Mouse (Mus musculus): Measurements from ENCODE around the gene Tspan14. TPM values are rescaled to one million over a fixed set of nuclear protein-coding genes. Genes with fewer than 3 reads are reported as not detected.

Gene Tspan14
- polyA plus RNA-seq, 1 experiment from 2014 or later: 65.3 TPM

DNA sequence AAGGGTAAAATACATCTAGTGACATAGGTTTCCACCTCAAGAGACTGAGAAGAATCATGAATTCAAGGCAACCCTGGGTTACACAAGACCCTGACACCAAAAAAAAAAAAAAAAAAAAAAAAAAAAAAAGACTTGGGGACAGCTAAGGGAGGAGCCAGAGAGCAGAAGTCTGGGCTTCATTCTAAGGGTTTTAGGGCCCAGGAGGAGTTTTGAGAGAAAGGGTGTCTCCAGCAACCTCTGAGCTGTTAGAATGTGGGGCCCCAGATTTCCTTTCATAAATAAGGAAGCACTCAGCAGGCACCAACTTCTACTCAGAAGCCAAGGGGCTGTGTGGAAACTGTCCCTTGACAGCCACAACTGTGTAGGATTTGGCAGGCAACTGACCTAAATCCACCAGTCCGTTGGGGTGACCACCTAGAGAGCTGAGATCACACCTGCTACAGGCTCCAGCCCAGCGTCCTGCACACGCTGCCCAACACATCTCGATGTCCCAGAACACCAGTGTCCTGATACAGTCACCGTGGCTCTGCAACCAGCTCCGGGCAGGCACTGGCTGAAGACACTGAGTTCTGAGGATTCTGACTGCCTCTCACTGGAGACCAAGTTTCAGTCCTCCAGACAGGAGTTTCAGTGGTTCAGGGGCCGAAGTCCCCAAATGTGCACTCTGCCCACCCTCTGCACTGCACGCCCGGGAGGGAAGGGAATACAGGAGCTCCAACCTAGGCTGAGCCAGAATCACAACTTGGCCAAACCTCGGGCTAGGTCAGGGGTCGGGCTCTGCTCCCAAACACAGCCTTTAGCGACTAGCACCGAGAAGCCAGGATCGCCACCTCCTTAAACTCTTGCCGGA, 875 bp downstream of the Tspan14 start:
- no peaks in the 10 kb centered on the region for H3K9me3 ChIP-seq (ENCODE audit: control insufficient read depth, low read length)
- WGBS: under 1% methylated on average over 15 of the region's 15 CpGs
- H3K4me1 ChIP-seq (replicated peaks; ENCODE audit: control insufficient read depth, insufficient read depth, low read length): peaks cover 40% of the 10 kb centered on the region
- peak overlapping the region; percentile 92 for H3K27ac ChIP-seq (ENCODE audit: low read depth, low read length)
- DNase-seq (ENCODE audit: low spot score): peak; percentile 61
- peak; percentile 7; the same call in 1 of the 2 replicates for ATAC-seq (replicated peaks; ENCODE audit: low FRiP score)
- peak overlapping the region; percentile 70 for H3K4me3 ChIP-seq (ENCODE audit: low read depth, low read length)
- peak overlapping the region; percentile 82 for H3K9ac ChIP-seq (ENCODE audit: low read depth, low read length)
- peak overlapping the region; percentile 66 for H3K4me2 ChIP-seq
- H3K36me3 ChIP-seq (ENCODE audit: control insufficient read depth, insufficient read depth, low read length): no peaks in the 10 kb centered on the region
- no peaks in the 10 kb centered on the region for H3K27me3 ChIP-seq (replicated peaks; ENCODE audit: control insufficient read depth, insufficient read depth, low read length)

DNA sequence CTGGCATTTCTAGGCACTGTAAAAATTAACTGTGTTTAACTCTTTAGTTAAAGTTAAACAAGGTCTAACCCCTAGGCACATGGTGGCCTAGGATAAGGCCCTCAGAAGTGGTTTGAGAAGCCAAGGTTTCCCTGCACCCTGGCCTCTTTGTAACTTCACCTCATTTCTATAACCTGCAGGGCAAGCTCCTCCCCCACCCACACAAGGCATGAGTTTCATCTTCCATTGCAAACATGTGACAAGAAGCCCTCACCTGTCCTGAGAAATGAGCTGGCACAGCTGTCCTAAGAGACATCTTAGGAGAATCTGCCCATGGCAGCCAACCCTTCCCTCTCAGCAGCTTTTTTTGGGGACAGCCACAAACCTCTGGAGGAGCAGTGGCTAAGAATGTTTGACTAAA, 1.7 kb downstream of the Tspan14 start:
- Histone ChIP-seq H3K36me3 (ENCODE audit: control insufficient read depth, insufficient read depth, low read length) (no peaks in the 10 kb centered on the region), H3K9me3 (ENCODE audit: control insufficient read depth, low read length) (no peaks in the 10 kb centered on the region), H3K4me3 (ENCODE audit: low read depth, low read length) (peak overlapping the region; percentile 70), H3K27ac (ENCODE audit: low read depth, low read length) (peak overlapping the region; percentile 6; the same call in 1 of the 2 replicates), H3K4me2 (peak overlapping the region; percentile 66), H3K4me1 (replicated peaks; ENCODE audit: control insufficient read depth, insufficient read depth, low read length) (peaks cover 47% of the 10 kb centered on the region), H3K9ac (ENCODE audit: low read depth, low read length) (peak overlapping the region; percentile 23; the same call in 1 of the 2 replicates), H3K27me3 (replicated peaks; ENCODE audit: control insufficient read depth, insufficient read depth, low read length) (no peaks in the 10 kb centered on the region)
- ATAC-seq (replicated peaks; ENCODE audit: low FRiP score) (no peak), DNase-seq (ENCODE audit: low spot score) (peak; percentile 33)

DNA sequence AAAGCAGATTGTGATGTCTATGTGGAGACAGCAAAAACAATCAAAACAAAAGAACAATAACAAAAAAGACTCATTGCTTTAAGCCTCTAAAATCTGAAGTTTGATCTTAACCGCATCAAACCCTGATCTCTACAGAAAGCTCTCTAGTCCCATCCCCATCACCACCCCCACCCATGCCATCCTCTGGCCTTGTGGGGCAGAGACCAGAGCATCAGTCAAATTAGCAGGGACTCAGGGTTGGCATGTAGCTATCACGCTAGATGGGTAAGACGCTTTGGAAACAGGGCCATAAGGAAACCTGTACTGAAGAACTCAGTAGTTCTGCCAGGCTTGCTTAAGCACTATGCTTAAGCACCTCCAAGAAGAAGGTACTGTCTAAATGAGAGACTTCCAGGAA, 2.4 kb downstream of the Tspan14 start:
- Histone ChIP-seq H3K4me3 (ENCODE audit: low read depth, low read length) (peak overlapping the region; percentile 70; the same call in 1 of the 2 replicates), H3K9ac (ENCODE audit: low read depth, low read length) (no peak overlapping the region), H3K4me1 (replicated peaks; ENCODE audit: control insufficient read depth, insufficient read depth, low read length) (peaks cover 54% of the 10 kb centered on the region), H3K9me3 (ENCODE audit: control insufficient read depth, low read length) (no peaks in the 10 kb centered on the region), H3K4me2 (peak overlapping the region; percentile 66), H3K36me3 (ENCODE audit: control insufficient read depth, insufficient read depth, low read length) (no peaks in the 10 kb centered on the region), H3K27me3 (replicated peaks; ENCODE audit: control insufficient read depth, insufficient read depth, low read length) (no peaks in the 10 kb centered on the region), H3K27ac (ENCODE audit: low read depth, low read length) (no peak overlapping the region)
- 85% methylated on average over 3 of the region's 3 CpGs for WGBS
- DNase-seq (ENCODE audit: low spot score): peak; percentile 16
- ATAC-seq (replicated peaks; ENCODE audit: low FRiP score): no peak

GRCm38 (mm10) chr14:40963501-40964213, 3.0 kb downstream of the Tspan14 start:
- Histone ChIP-seq H3K9ac (ENCODE audit: low read depth, low read length) (peak overlapping the region; percentile 27), H3K9me3 (ENCODE audit: control insufficient read depth, low read length) (no peaks in the 10 kb centered on the region), H3K36me3 (ENCODE audit: control insufficient read depth, insufficient read depth, low read length) (no peaks in the 10 kb centered on the region), H3K27me3 (replicated peaks; ENCODE audit: control insufficient read depth, insufficient read depth, low read length) (no peaks in the 10 kb centered on the region), H3K4me1 (replicated peaks; ENCODE audit: control insufficient read depth, insufficient read depth, low read length) (peaks cover 59% of the 10 kb centered on the region), H3K4me3 (ENCODE audit: low read depth, low read length) (no peak overlapping the region), H3K4me2 (peak overlapping the region; percentile 66), H3K27ac (ENCODE audit: low read depth, low read length) (peak overlapping the region; percentile 72)
- no peak for ATAC-seq (replicated peaks; ENCODE audit: low FRiP score)
- DNase-seq (ENCODE audit: low spot score): peak; percentile 21
- WGBS: 49% methylated on average over 3 of the region's 3 CpGs

GRCm38 (mm10) chr14:40962365-40963290, 4.0 kb downstream of the Tspan14 start:
- Histone ChIP-seq H3K36me3 (ENCODE audit: control insufficient read depth, insufficient read depth, low read length) (no peaks in the 10 kb centered on the region), H3K9ac (ENCODE audit: low read depth, low read length) (peak overlapping the region; percentile 27), H3K4me3 (ENCODE audit: low read depth, low read length) (peak overlapping the region; percentile 16), H3K4me2 (peak overlapping the region; percentile 66), H3K27me3 (replicated peaks; ENCODE audit: control insufficient read depth, insufficient read depth, low read length) (no peaks in the 10 kb centered on the region), H3K27ac (ENCODE audit: low read depth, low read length) (peak overlapping the region; percentile 72), H3K4me1 (replicated peaks; ENCODE audit: control insufficient read depth, insufficient read depth, low read length) (peaks cover 70% of the 10 kb centered on the region), H3K9me3 (ENCODE audit: control insufficient read depth, low read length) (no peaks in the 10 kb centered on the region)
- ATAC-seq (replicated peaks; ENCODE audit: low FRiP score): peak; percentile 52
- 44% methylated on average over 11 of the region's 11 CpGs for WGBS
- peak; percentile 56 for DNase-seq (ENCODE audit: low spot score)

DNA sequence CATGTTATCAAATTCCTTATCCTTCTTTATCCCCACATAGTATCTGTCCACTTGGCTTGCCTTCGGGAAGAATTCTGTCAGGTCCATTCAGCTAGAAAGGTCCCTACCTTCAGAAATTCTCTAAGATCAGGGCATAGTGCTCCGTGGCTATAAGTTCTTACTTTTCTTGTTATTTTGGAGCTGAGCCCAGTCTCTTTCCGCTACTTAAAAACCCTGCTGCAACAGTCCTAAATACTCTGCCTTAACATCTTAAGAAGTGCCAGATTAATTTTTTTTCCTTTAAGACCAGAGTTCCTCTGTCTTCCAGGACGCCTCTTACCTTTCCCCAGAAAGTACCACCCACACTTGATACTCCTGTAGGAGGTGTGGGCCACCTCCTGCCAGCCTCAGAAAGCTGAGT, 6.4 kb downstream of the Tspan14 start:
- Histone ChIP-seq H3K4me2 (peak overlapping the region; percentile 26), H3K9ac (ENCODE audit: low read depth, low read length) (no peak overlapping the region), H3K4me1 (replicated peaks; ENCODE audit: control insufficient read depth, insufficient read depth, low read length) (peaks cover 89% of the 10 kb centered on the region), H3K36me3 (ENCODE audit: control insufficient read depth, insufficient read depth, low read length) (no peaks in the 10 kb centered on the region), H3K27me3 (replicated peaks; ENCODE audit: control insufficient read depth, insufficient read depth, low read length) (no peaks in the 10 kb centered on the region), H3K9me3 (ENCODE audit: control insufficient read depth, low read length) (no peaks in the 10 kb centered on the region), H3K4me3 (ENCODE audit: low read depth, low read length) (no peak overlapping the region), H3K27ac (ENCODE audit: low read depth, low read length) (peak overlapping the region; percentile 73; the same call in 1 of the 2 replicates)
- no peak for ATAC-seq (replicated peaks; ENCODE audit: low FRiP score)
- WGBS: 61% methylated on average over 4 of the region's 4 CpGs
- no peak for DNase-seq (ENCODE audit: low spot score)

GRCm38 (mm10) chr14:40959586-40959985, 7.0 kb downstream of the Tspan14 start:
- H3K27ac ChIP-seq (ENCODE audit: low read depth, low read length): peak overlapping the region; percentile 73; the same call in 1 of the 2 replicates
- no peak overlapping the region for H3K9ac ChIP-seq (ENCODE audit: low read depth, low read length)
- H3K4me1 ChIP-seq (replicated peaks; ENCODE audit: control insufficient read depth, insufficient read depth, low read length): peaks cover 89% of the 10 kb centered on the region
- H3K4me2 ChIP-seq: peak overlapping the region; percentile 12; the same call in 1 of the 2 replicates
- DNase-seq (ENCODE audit: low spot score): no peak
- no peaks in the 10 kb centered on the region for H3K36me3 ChIP-seq (ENCODE audit: control insufficient read depth, insufficient read depth, low read length)
- no peak overlapping the region for H3K4me3 ChIP-seq (ENCODE audit: low read depth, low read length)
- no peaks in the 10 kb centered on the region for H3K27me3 ChIP-seq (replicated peaks; ENCODE audit: control insufficient read depth, insufficient read depth, low read length)
- no peak for ATAC-seq (replicated peaks; ENCODE audit: low FRiP score)
- H3K9me3 ChIP-seq (ENCODE audit: control insufficient read depth, low read length): no peaks in the 10 kb centered on the region
- WGBS: 33% methylated on average over 3 of the region's 3 CpGs

DNA sequence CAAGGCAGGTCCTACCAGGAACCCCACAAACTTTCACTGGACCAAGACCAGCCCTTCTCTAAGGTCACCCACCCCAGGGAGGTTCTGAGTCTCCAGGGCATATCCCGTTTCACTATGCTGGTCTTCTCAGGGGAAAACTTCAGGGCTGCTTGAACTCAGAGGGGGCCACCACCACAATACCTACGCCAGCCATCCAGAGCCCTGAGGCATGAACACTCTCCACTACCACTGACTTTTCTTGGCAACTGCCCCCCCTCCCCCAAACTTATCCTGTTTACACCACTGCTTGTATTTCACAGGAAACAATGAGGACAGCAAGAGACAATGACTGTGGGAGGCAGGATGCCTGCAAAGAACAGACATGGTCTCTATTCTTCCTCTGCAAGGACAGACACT, 7.6 kb downstream of the Tspan14 start:
- Histone ChIP-seq H3K36me3 (ENCODE audit: control insufficient read depth, insufficient read depth, low read length) (no peaks in the 10 kb centered on the region), H3K4me3 (ENCODE audit: low read depth, low read length) (no peak overlapping the region), H3K27me3 (replicated peaks; ENCODE audit: control insufficient read depth, insufficient read depth, low read length) (no peaks in the 10 kb centered on the region), H3K4me1 (replicated peaks; ENCODE audit: control insufficient read depth, insufficient read depth, low read length) (peaks cover 90% of the 10 kb centered on the region), H3K27ac (ENCODE audit: low read depth, low read length) (peak overlapping the region; percentile 73), H3K9ac (ENCODE audit: low read depth, low read length) (peak overlapping the region; percentile 10; the same call in 1 of the 2 replicates), H3K4me2 (peak overlapping the region; percentile 43), H3K9me3 (ENCODE audit: control insufficient read depth, low read length) (no peaks in the 10 kb centered on the region)
- no peak for DNase-seq (ENCODE audit: low spot score)
- WGBS: 55% methylated on average over 2 of the region's 2 CpGs
- ATAC-seq (replicated peaks; ENCODE audit: low FRiP score): no peak
